Mouse (Mus musculus) bone marrow macrophage, adult 2 months (primary cell): ENCODE measurements around the gene Metap1. TPM values are rescaled to one million over a fixed set of nuclear protein-coding genes. Genes with fewer than 3 reads are reported as not detected.
"Not testable (repeated sequence)": the region's sequence is repeated elsewhere in the genome, so short reads cannot be mapped to it uniquely, and the experiment has no call there.

Experiments used
- H3K27ac ChIP-seq: 2 replicates; pipeline ENCODE4 v1.5.1; 2012; ENCODE audit warnings: low read depth, low read length; ENCODE audit not compliant: insufficient read depth
- H3K4me1 ChIP-seq: 2 replicates; pipeline ENCODE4 v1.6.1; 2012; ENCODE audit warnings: low read length; ENCODE audit not compliant: control insufficient read depth, insufficient read depth
- H3K4me3 ChIP-seq: 2 replicates; pipeline ENCODE4 v1.5.1; 2012; ENCODE audit warnings: mild to moderate bottlenecking, low read length, moderate library complexity; ENCODE audit not compliant: insufficient read depth
- CTCF ChIP-seq: IDR thresholded peaks from 2 replicates; pipeline ENCODE4 v1.5.1; 2012; ENCODE audit warnings: low read depth, mild to moderate bottlenecking, low read length, moderate library complexity
- POLR2A ChIP-seq: IDR thresholded peaks from 2 replicates; pipeline ENCODE4 v1.6.1; 2012; ENCODE audit warnings: mild to moderate bottlenecking, low read depth, low read length, borderline replicate concordance
- polyA plus RNA-seq: library from polyadenylated mRNA; stranded (reverse); fragments of >200 nt; gene quantifications from 2 replicates; pipeline ENCODE4 v1.2.4, GENCODE M21; 2012; ENCODE audit not compliant: missing spikeins, insufficient read depth, insufficient read length

Metap1 gene
- polyA plus RNA-seq, 1 experiment: 33.7 TPM

GRCm38 (mm10) chr3:138483240-138483639 is 6.1 kb downstream of the Metap1 start:
- H3K4me3 ChIP-seq: no peak overlapping the region
- H3K4me1 ChIP-seq: peaks cover 11% of the 10 kb centered on the region
- H3K27ac ChIP-seq: no peak overlapping the region
- TF ChIP-seq CTCF (no peak), POLR2A (no peak)

GRCm38 (mm10) chr3:138481526-138482284 is 7.6 kb downstream of the Metap1 start:
- H3K27ac ChIP-seq: no peak overlapping the region
- TF ChIP-seq CTCF (no peak), POLR2A (no peak)
- no peak overlapping the region for H3K4me3 ChIP-seq
- peaks cover 5% of the 10 kb centered on the region; the same call in 1 of the 2 replicates for H3K4me1 ChIP-seq

DNA sequence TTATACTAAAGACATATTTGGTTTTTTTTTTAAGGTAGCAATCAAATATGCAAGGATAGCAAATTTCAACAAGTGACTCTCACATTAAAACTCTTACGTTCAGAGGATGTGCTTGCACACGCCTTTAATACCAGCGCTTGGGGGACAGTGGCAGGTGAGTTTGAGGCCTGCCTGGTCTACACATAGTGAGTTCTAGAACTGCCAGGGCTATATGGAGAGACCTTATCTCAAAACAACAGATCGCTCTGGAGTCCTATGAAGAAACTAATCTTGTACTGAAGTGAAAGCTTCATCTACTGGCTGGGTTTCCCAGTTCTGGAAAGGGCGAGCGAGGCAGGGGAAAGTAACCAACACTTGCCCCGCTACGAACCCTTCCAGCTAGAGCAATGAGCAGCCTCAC is 9.8 kb downstream of the Metap1 start:
- TF ChIP-seq POLR2A (no peak), CTCF (no peak)
- H3K27ac ChIP-seq: no peak overlapping the region

GRCm38 (mm10) chr3:138471066-138471465 is 18.2 kb downstream of the Metap1 start:
- Histone ChIP-seq H3K27ac (no peak overlapping the region), H3K4me1 (no peaks in the 10 kb centered on the region), H3K4me3 (no peak overlapping the region)
- TF ChIP-seq CTCF (no peak), POLR2A (no peak)

More for the DNA sequence above, 9.8 kb downstream of the Metap1 start:
- Histone ChIP-seq H3K4me1 (no peaks in the 10 kb centered on the region), H3K4me3 (no peak overlapping the region)

- not testable (repeated sequence) for H3K27ac ChIP-seq, H3K4me3 ChIP-seq, H3K4me1 ChIP-seq
Measured at GRCm38 (mm10) chr3:138466656-138467055, 22.7 kb downstream of the Metap1 start.

DNA sequence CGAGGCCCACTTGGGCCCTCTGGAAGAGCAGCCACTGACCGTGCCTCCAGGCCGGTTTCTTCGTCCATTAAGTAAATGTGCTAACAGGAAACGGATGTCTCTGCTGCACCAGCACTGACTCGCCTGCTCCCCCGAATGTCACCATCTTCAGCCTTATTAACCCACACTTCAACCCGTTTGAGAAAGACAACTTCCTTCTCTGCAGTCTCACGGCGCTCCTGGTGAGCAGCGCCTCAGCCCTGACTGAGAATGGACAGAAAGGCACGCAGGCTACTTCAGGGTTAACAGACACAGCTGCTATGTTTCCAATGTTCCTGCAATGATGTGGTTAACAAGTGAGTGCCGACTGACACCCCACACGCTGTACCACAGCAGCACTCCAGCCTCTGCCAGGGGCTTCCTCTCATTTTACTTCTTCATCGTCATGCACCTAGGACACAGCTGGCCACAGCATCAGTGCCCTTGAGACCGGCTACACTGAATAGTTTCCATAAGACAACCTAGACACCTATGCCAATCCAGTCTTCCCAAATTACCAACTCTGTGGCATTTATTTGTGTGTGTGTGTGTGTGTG is 24.7 kb downstream of the Metap1 start:
- TF ChIP-seq POLR2A (no peak), CTCF (no peak)
- H3K4me3 ChIP-seq: no peak overlapping the region
- no peak overlapping the region for H3K27ac ChIP-seq
- no peaks in the 10 kb centered on the region for H3K4me1 ChIP-seq

DNA sequence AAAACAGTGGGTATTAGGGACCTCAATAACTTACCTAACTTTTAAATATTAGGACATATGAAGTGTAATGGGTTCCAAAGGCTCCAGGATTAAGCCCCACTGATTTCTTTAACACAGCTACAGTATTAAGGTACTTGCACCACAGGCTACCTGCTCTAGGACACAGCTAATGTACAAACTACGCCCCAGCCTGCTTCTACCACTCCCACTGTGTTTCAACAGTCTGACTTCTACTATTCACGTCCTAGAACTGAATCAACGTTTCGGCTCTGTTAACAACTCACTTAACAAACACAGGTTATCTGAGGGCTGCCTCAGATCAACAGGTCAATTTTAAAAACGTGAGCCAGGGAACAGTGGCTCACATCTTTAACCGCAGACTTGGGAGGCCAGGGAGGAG is 25.5 kb downstream of the Metap1 start:
- H3K4me1 ChIP-seq: no peaks in the 10 kb centered on the region
- TF ChIP-seq POLR2A (no peak), CTCF (no peak)
- no peak overlapping the region for H3K27ac ChIP-seq
- no peak overlapping the region for H3K4me3 ChIP-seq

DNA sequence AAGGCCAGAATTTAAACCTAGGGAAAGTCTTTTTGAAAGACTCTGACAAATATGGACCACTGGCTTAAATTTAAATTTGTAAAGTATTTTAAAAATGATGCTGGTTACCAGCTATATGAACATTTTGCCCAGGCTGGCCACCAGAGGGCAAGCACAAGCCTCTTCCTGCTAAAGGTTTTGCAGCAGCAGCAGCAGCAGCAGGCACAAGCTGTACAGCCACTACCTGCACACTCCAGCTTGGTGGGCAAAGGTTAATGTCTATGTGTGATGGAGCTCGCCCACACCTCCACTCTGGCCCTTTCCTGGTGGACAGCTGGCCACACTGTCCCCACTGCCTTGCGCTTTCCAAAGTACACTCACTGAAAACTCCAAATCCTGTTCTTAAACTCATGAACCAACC is 26.2 kb downstream of the Metap1 start:
- Histone ChIP-seq H3K4me1 (no peaks in the 10 kb centered on the region), H3K4me3 (no peak overlapping the region), H3K27ac (no peak overlapping the region)
- TF ChIP-seq POLR2A (no peak), CTCF (peak; percentile 46; the same call in 1 of the 2 replicates)

- no peak overlapping the region for H3K4me3 ChIP-seq
- no peak for TF ChIP-seq POLR2A
- TF ChIP-seq CTCF: no peak
- H3K4me1 ChIP-seq: no peaks in the 10 kb centered on the region
- H3K27ac ChIP-seq: no peak overlapping the region
Measured at GRCm38 (mm10) chr3:138461832-138462231, 27.5 kb downstream of the Metap1 start.

DNA sequence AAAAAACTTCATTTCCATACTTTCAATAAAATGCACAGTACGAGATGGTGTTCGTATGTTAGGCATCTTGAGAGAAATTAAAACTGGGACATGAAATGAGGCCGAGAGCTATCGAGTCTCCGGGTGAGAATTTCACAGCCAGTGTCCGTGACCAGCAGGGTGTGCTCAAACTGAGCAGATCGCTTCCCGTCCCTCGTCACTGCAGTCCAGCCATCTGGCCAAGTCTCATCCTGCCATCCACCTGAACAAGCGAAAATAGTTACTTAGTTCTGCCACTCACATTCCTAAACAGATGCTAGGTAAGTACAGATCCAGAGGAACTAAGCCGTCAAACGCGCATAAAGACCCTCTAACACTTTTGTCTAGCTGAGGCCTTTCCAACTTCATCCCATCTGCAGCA is 29.1 kb downstream of the Metap1 start:
- no peak overlapping the region for H3K4me3 ChIP-seq
- no peak overlapping the region for H3K27ac ChIP-seq
- no peaks in the 10 kb centered on the region for H3K4me1 ChIP-seq
- TF ChIP-seq POLR2A (no peak), CTCF (no peak)

GRCm38 (mm10) chr3:138458441-138458840 is 30.9 kb downstream of the Metap1 start:
- Histone ChIP-seq H3K27ac (no peak overlapping the region), H3K4me1 (peaks cover 6% of the 10 kb centered on the region), H3K4me3 (no peak overlapping the region)
- TF ChIP-seq CTCF: no peak
- no peak for TF ChIP-seq POLR2A
